Mouse (Mus musculus): ENCODE results near the gene Rpl3l. TPM values are rescaled to one million over a fixed set of nuclear protein-coding genes. Genes with fewer than 3 reads are reported as not detected.

Rpl3l gene
- polyA plus RNA-seq (2014; fragmentation: Nextera tagmentation; extraction: Ambion mirVana), result not detected in 2 replicates

GRCm38 (mm10) chr17:24727618-24728017 lies at the start of gene Rpl3l:
Gene Rpl3l (plus strand): TSS chr17:24727820.
- H3K27me3 ChIP-seq (ENCODE audit: control insufficient read depth, insufficient read depth, low read length), result no peaks in the 10 kb centered on the region
- no peak within 1 kb of the TSS for H3K4me3 ChIP-seq (ENCODE audit: low read depth, low read length)
- no peaks in the 10 kb centered on the region for H3K9me3 ChIP-seq (ENCODE audit: control insufficient read depth, low read length)
- ATAC-seq (ENCODE audit: low FRiP score) (no peak), DNase-seq (ENCODE audit: low spot score, missing footprints) (no peak)
- H3K36me3 ChIP-seq (ENCODE audit: control insufficient read depth, insufficient read depth, low read length), result no peaks in the 10 kb centered on the region; the same call in 1 of the 2 replicates
- no peak within 1 kb of the TSS for H3K9ac ChIP-seq (ENCODE audit: low read length)
- H3K4me1 ChIP-seq (ENCODE audit: control insufficient read depth, insufficient read depth, low read length), result peaks cover 9% of the 10 kb centered on the region
- whole genome bisulfite sequencing, result 66% methylated on average over 2 of the region's 2 CpGs
- no peak within 1 kb of the TSS for H3K27ac ChIP-seq (ENCODE audit: low read depth, low read length)
- no peak within 1 kb of the TSS for H3K4me2 ChIP-seq

- Histone ChIP-seq H3K9me3 (ENCODE audit: control insufficient read depth, low read length) (no peaks in the 10 kb centered on the region), H3K27me3 (ENCODE audit: control insufficient read depth, insufficient read depth, low read length) (peaks cover 42% of the 10 kb centered on the region), H3K36me3 (ENCODE audit: control insufficient read depth, insufficient read depth, low read length) (peaks cover 1% of the 10 kb centered on the region; the same call in 1 of the 2 replicates), H3K27ac (ENCODE audit: low read depth, low read length) (no peak overlapping the region), H3K4me1 (ENCODE audit: control insufficient read depth, insufficient read depth, low read length) (peaks cover 4% of the 10 kb centered on the region; the same call in 1 of the 2 replicates), H3K4me3 (ENCODE audit: low read depth, low read length) (no peak overlapping the region), H3K9ac (ENCODE audit: low read length) (no peak overlapping the region), H3K4me2 (no peak overlapping the region)
- 28% methylated on average over 16 of the region's 16 CpGs for WGBS
- DNase-seq (ENCODE audit: low spot score, missing footprints), result peak; percentile 86
- no peak for ATAC-seq (ENCODE audit: low FRiP score)
These were observed 41.1 kb upstream of the Rpl3l start for GRCm38 (mm10) chr17:24686514-24686913.

GRCm38 (mm10) chr17:24687146-24687595 lies 40.4 kb upstream of the Rpl3l start:
- 5% methylated on average over 25 of the region's 25 CpGs for WGBS
- peak; percentile 93 for DNase-seq (ENCODE audit: low spot score, missing footprints)
- no peaks in the 10 kb centered on the region for H3K9me3 ChIP-seq (ENCODE audit: control insufficient read depth, low read length)
- no peaks in the 10 kb centered on the region for H3K36me3 ChIP-seq (ENCODE audit: control insufficient read depth, insufficient read depth, low read length)
- peak overlapping the region; percentile 4; the same call in 1 of the 2 replicates for H3K4me3 ChIP-seq (ENCODE audit: low read depth, low read length)
- no peak overlapping the region for H3K9ac ChIP-seq (ENCODE audit: low read length)
- peaks cover 42% of the 10 kb centered on the region for H3K27me3 ChIP-seq (ENCODE audit: control insufficient read depth, insufficient read depth, low read length)
- H3K27ac ChIP-seq (ENCODE audit: low read depth, low read length), result no peak overlapping the region
- H3K4me2 ChIP-seq, result peak overlapping the region; percentile 36
- peaks cover 4% of the 10 kb centered on the region; the same call in 1 of the 2 replicates for H3K4me1 ChIP-seq (ENCODE audit: control insufficient read depth, insufficient read depth, low read length)
- peak; percentile 34; the same call in 1 of the 2 replicates for ATAC-seq (ENCODE audit: low FRiP score)

- WGBS, result 22% methylated on average over 23 of the region's 23 CpGs
- no peak overlapping the region for H3K27ac ChIP-seq (ENCODE audit: low read depth, low read length)
These were observed 40.0 kb upstream of the Rpl3l start for GRCm38 (mm10) chr17:24687599-24687998.

GRCm38 (mm10) chr17:24689251-24690081 lies 38.2 kb upstream of the Rpl3l start, which contains the start of gene Syngr3:
Gene Syngr3 (minus strand): TSS chr17:24689955.
- Histone ChIP-seq H3K9me3 (ENCODE audit: control insufficient read depth, low read length) (no peaks in the 10 kb centered on the region), H3K4me3 (ENCODE audit: low read depth, low read length) (peak within 1 kb of the TSS; percentile 64), H3K36me3 (ENCODE audit: control insufficient read depth, insufficient read depth, low read length) (no peaks in the 10 kb centered on the region), H3K4me2 (peak within 1 kb of the TSS; percentile 92), H3K9ac (ENCODE audit: low read length) (peak within 1 kb of the TSS; percentile 73), H3K27me3 (ENCODE audit: control insufficient read depth, insufficient read depth, low read length) (peaks cover 42% of the 10 kb centered on the region), H3K4me1 (ENCODE audit: control insufficient read depth, insufficient read depth, low read length) (peaks cover 6% of the 10 kb centered on the region), H3K27ac (ENCODE audit: low read depth, low read length) (no peak within 1 kb of the TSS)
- WGBS, result 1% methylated on average over 53 of the region's 55 CpGs
- ATAC-seq (ENCODE audit: low FRiP score) (peak; percentile 64), DNase-seq (ENCODE audit: low spot score, missing footprints) (peak; percentile 96)

More at GRCm38 (mm10) chr17:24687599-24687998, 40.0 kb upstream of the Rpl3l start:
- H3K27me3 ChIP-seq (ENCODE audit: control insufficient read depth, insufficient read depth, low read length), result peaks cover 42% of the 10 kb centered on the region
- DNase-seq (ENCODE audit: low spot score, missing footprints) (peak; percentile 88), ATAC-seq (ENCODE audit: low FRiP score) (no peak)
- peaks cover 4% of the 10 kb centered on the region; the same call in 1 of the 2 replicates for H3K4me1 ChIP-seq (ENCODE audit: control insufficient read depth, insufficient read depth, low read length)
- H3K36me3 ChIP-seq (ENCODE audit: control insufficient read depth, insufficient read depth, low read length), result no peaks in the 10 kb centered on the region
- H3K9ac ChIP-seq (ENCODE audit: low read length), result no peak overlapping the region
- H3K4me3 ChIP-seq (ENCODE audit: low read depth, low read length), result peak overlapping the region; percentile 4; the same call in 1 of the 2 replicates
- no peaks in the 10 kb centered on the region for H3K9me3 ChIP-seq (ENCODE audit: control insufficient read depth, low read length)
- H3K4me2 ChIP-seq, result peak overlapping the region; percentile 36

GRCm38 (mm10) chr17:24692385-24692784 lies 35.2 kb upstream of the Rpl3l start:
- H3K27ac ChIP-seq (ENCODE audit: low read depth, low read length), result no peak overlapping the region
- peaks cover 36% of the 10 kb centered on the region for H3K27me3 ChIP-seq (ENCODE audit: control insufficient read depth, insufficient read depth, low read length)
- WGBS, result 92% methylated on average over 5 of the region's 5 CpGs
- ATAC-seq (ENCODE audit: low FRiP score), result no peak
- no peaks in the 10 kb centered on the region for H3K36me3 ChIP-seq (ENCODE audit: control insufficient read depth, insufficient read depth, low read length)
- no peak overlapping the region for H3K4me3 ChIP-seq (ENCODE audit: low read depth, low read length)
- no peaks in the 10 kb centered on the region for H3K9me3 ChIP-seq (ENCODE audit: control insufficient read depth, low read length)
- H3K4me2 ChIP-seq, result no peak overlapping the region
- peaks cover 14% of the 10 kb centered on the region for H3K4me1 ChIP-seq (ENCODE audit: control insufficient read depth, insufficient read depth, low read length)
- H3K9ac ChIP-seq (ENCODE audit: low read length), result no peak overlapping the region
- DNase-seq (ENCODE audit: low spot score, missing footprints), result no peak

- no peak; the same call in 1 of the 2 replicates for ATAC-seq (ENCODE audit: low FRiP score)
- H3K27ac ChIP-seq (ENCODE audit: low read depth, low read length), result peak overlapping the region; percentile 59
- peak overlapping the region; percentile 83 for H3K4me2 ChIP-seq
These were observed 32.2 kb upstream of the Rpl3l start for GRCm38 (mm10) chr17:24695326-24696010.

GRCm38 (mm10) chr17:24696011-24696697 lies 31.5 kb upstream of the Rpl3l start, which contains the start of the genes Gfer and Noxo1:
Gene Gfer (minus strand): TSS chr17:24696156.
Gene Noxo1 (plus strand): TSS chr17:24696234.
- H3K9me3 ChIP-seq (ENCODE audit: control insufficient read depth, low read length), result no peaks in the 10 kb centered on the region
- H3K4me1 ChIP-seq (ENCODE audit: control insufficient read depth, insufficient read depth, low read length), result peaks cover 10% of the 10 kb centered on the region
- H3K4me2 ChIP-seq, result peak within 1 kb of the TSS; percentile 83
- under 1% methylated on average over 60 of the region's 76 CpGs for WGBS
- no peaks in the 10 kb centered on the region; the same call in 1 of the 2 replicates for H3K27me3 ChIP-seq (ENCODE audit: control insufficient read depth, insufficient read depth, low read length)
- H3K27ac ChIP-seq (ENCODE audit: low read depth, low read length), result peak within 1 kb of the TSS; percentile 59
- peak; percentile 98 for DNase-seq (ENCODE audit: low spot score, missing footprints)
- peak; percentile 93 for ATAC-seq (ENCODE audit: low FRiP score)
- H3K4me3 ChIP-seq (ENCODE audit: low read depth, low read length), result peak within 1 kb of the TSS; percentile 89
- peak within 1 kb of the TSS; percentile 91 for H3K9ac ChIP-seq (ENCODE audit: low read length)
- peaks cover 2% of the 10 kb centered on the region; the same call in 1 of the 2 replicates for H3K36me3 ChIP-seq (ENCODE audit: control insufficient read depth, insufficient read depth, low read length)

More at GRCm38 (mm10) chr17:24695326-24696010, 32.2 kb upstream of the Rpl3l start:
- Histone ChIP-seq H3K4me1 (ENCODE audit: control insufficient read depth, insufficient read depth, low read length) (peaks cover 10% of the 10 kb centered on the region), H3K4me3 (ENCODE audit: low read depth, low read length) (peak overlapping the region; percentile 89), H3K27me3 (ENCODE audit: control insufficient read depth, insufficient read depth, low read length) (peaks cover 7% of the 10 kb centered on the region), H3K9ac (ENCODE audit: low read length) (peak overlapping the region; percentile 91), H3K36me3 (ENCODE audit: control insufficient read depth, insufficient read depth, low read length) (peaks cover under 1% of the 10 kb centered on the region; the same call in 1 of the 2 replicates), H3K9me3 (ENCODE audit: control insufficient read depth, low read length) (no peaks in the 10 kb centered on the region)
- 8% methylated on average over 48 of the region's 51 CpGs for WGBS
- no peak for DNase-seq (ENCODE audit: low spot score, missing footprints)

All from midbrain, embryonic 11.5 days (tissue).